Mouse (Mus musculus): Measurements from ENCODE around the gene Slpi. TPM values are rescaled to one million over a fixed set of nuclear protein-coding genes. Genes with fewer than 3 reads are reported as not detected.

The Slpi gene
- polyA plus RNA-seq, 1 experiment = 9.4 TPM

DNA sequence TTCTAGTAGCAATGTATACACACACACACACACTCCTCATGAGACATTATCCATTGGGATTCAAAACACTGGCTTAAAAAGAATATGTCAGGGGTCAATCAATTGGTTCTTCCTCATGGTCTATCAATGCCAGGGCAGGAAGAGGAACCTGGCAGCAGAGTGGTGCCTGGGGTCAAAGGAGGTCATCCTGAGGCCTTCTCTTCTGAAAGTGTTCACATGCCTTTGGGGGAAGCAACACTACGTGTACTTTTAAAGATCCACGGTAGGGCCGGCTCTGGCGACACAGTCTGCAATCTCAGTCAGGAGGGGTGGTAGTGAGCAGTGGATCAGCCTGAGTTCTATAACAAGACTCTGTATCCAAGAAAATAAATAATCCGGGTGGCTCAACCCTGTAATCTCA lies 29.2 kb downstream of the Slpi start:
- H3K4me3 ChIP-seq = no peak overlapping the region
- H3ac ChIP-seq (ENCODE audit: control insufficient read depth, insufficient read length) = no peak overlapping the region
- H3K36me3 ChIP-seq (ENCODE audit: control insufficient read depth, insufficient read depth) = no peaks in the 10 kb centered on the region
- H3K27me3 ChIP-seq (ENCODE audit: control insufficient read depth, insufficient read depth, insufficient read length) = no peaks in the 10 kb centered on the region
- no peak overlapping the region for H3K4me2 ChIP-seq (ENCODE audit: low read depth)
- TF ChIP-seq TCF12 (IDR thresholded peaks at IDR 0.05; ENCODE audit: insufficient read depth, poor library complexity, severe bottlenecking) (no peak), POLR2AphosphoS2 (IDR thresholded peaks at IDR 0.05; ENCODE audit: insufficient read length, low read depth) (no peak), MAX (IDR thresholded peaks at IDR 0.05; ENCODE audit: low read depth) (no peak), CEBPB (IDR thresholded peaks at IDR 0.05; ENCODE audit: insufficient read depth, poor library complexity, severe bottlenecking) (no peak), REST (IDR thresholded peaks at IDR 0.05; ENCODE audit: insufficient read depth, insufficient read length) (no peak), MYOD1 (IDR thresholded peaks at IDR 0.05; ENCODE audit: control insufficient read depth in 1 of 3, insufficient read length in 2 of 3, low read depth in 2 of 3) (no peak), SRF (IDR thresholded peaks at IDR 0.05; ENCODE audit: control insufficient read depth, insufficient read length, low read depth) (no peak), E2F4 (IDR thresholded peaks at IDR 0.05; ENCODE audit: insufficient read depth) (no peak), USF1 (IDR thresholded peaks at IDR 0.05; ENCODE audit: low read depth) (no peak), TCF3 (IDR thresholded peaks at IDR 0.05; ENCODE audit: insufficient read length, low read depth) (no peak), POLR2A (IDR thresholded peaks at IDR 0.05; ENCODE audit: insufficient read length, low read depth) (no peak), MYOG (IDR thresholded peaks at IDR 0.05; ENCODE audit: control insufficient read depth in 1 of 3, insufficient read depth in 1 of 3, insufficient read length in 2 of 3, low read depth in 2 of 3) (no peak)
- no peaks in the 10 kb centered on the region for H3K79me2 ChIP-seq (ENCODE audit: control insufficient read depth, insufficient read depth)

DNA sequence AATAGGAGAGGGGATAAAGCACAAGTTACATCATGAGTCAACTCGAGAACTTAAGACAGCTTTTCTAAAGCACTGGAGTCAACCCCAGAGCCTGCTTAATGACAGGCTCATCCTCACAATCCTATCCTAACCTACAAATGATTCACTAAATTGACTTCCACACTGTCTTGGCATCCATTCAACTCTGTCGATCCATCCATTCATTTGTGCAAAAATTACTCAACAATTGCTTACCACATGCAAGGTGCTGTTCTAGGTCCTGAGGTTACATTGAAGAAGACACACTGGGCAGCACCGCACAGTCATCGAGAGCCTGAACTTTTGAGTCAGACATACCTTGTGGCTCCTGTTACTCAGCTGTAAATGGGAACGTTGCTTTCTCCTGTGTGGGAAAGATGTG lies 29.9 kb downstream of the Slpi start:
- no peak for TF ChIP-seq MYOG (IDR thresholded peaks at IDR 0.05; ENCODE audit: control insufficient read depth in 1 of 3, insufficient read depth in 1 of 3, insufficient read length in 2 of 3, low read depth in 2 of 3)
- Histone ChIP-seq H3ac (ENCODE audit: control insufficient read depth, insufficient read length) (no peak overlapping the region), H3K36me3 (ENCODE audit: control insufficient read depth, insufficient read depth) (no peaks in the 10 kb centered on the region), H3K4me3 (no peak overlapping the region), H3K27me3 (ENCODE audit: control insufficient read depth, insufficient read depth, insufficient read length) (no peaks in the 10 kb centered on the region), H3K79me2 (ENCODE audit: control insufficient read depth, insufficient read depth) (no peaks in the 10 kb centered on the region), H3K4me2 (ENCODE audit: low read depth) (no peak overlapping the region)

DNA sequence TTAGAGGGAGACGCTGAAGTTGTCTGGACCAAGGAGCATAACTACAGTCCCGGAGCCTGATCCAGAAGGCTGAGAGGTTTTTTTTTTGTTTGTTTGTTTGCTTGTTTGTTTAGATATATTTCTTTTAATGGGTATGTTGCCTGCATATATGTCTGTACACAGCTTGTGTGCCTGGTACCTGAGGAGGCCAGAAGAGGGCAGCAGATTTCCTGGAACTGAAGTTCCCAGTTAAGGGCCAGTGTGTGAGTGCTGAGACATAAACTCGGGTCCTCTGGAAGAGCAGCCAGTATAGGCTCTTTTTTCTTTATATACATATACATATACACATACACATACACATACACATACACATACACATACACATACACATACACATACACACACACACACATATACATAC lies 30.5 kb downstream of the Slpi start:
- H3ac ChIP-seq (ENCODE audit: control insufficient read depth, insufficient read length) = no peak overlapping the region
- TF ChIP-seq TCF12 (IDR thresholded peaks at IDR 0.05; ENCODE audit: insufficient read depth, poor library complexity, severe bottlenecking) (no peak), MAX (IDR thresholded peaks at IDR 0.05; ENCODE audit: low read depth) (no peak), REST (IDR thresholded peaks at IDR 0.05; ENCODE audit: insufficient read depth, insufficient read length) (no peak), POLR2A (IDR thresholded peaks at IDR 0.05; ENCODE audit: insufficient read length, low read depth) (no peak), TCF3 (IDR thresholded peaks at IDR 0.05; ENCODE audit: insufficient read length, low read depth) (no peak)
- no peaks in the 10 kb centered on the region for H3K27me3 ChIP-seq (ENCODE audit: control insufficient read depth, insufficient read depth, insufficient read length)
- no peaks in the 10 kb centered on the region for H3K79me2 ChIP-seq (ENCODE audit: control insufficient read depth, insufficient read depth)
- H3K4me2 ChIP-seq (ENCODE audit: low read depth) = no peak overlapping the region
- no peaks in the 10 kb centered on the region for H3K36me3 ChIP-seq (ENCODE audit: control insufficient read depth, insufficient read depth)
- no peak overlapping the region for H3K4me3 ChIP-seq

DNA sequence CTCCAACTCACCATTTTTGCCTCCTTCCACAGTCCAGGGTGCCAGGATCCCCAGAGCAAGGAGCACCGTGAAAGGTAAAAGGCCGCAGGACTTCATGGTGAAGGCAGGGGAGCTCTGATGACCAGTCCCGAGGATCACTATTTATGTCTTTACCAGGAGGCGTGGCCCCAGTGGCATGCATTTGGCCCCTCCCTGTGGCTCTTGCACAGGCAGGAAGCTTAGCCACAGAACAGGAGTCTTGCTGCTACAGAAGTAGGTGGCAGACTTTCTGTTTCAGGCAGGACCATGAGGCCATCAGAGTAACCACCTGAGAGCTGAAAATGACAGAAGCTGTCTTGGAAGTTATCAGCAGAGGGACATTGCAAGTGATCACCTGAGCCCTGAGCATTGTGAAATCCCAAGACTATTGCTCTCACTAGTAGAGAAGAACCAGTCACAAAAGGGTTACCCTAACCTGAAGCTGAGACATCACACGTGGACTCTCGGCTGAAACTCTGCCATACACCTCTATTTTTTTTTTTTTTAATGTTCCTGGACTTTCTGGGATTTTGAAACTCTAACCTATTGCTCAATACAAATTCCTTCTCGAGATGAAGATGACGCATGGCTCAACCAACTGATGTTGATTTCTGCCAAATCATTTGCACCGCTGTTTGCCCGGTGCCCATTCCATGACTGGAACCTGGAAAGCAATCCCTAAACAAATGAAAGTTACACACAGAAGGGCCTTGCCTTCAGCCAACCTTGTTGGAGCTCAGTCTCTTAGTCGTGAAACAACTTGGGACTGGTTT lies 32.5 kb downstream of the Slpi start:
- H3K27me3 ChIP-seq (ENCODE audit: control insufficient read depth, insufficient read depth, insufficient read length) = no peaks in the 10 kb centered on the region
- peak overlapping the region; percentile 46 for H3K4me2 ChIP-seq (ENCODE audit: low read depth)
- no peak overlapping the region for H3K4me3 ChIP-seq
- no peaks in the 10 kb centered on the region for H3K36me3 ChIP-seq (ENCODE audit: control insufficient read depth, insufficient read depth)
- TF ChIP-seq SRF (IDR thresholded peaks at IDR 0.05; ENCODE audit: control insufficient read depth, insufficient read length, low read depth) (no peak), CEBPB (IDR thresholded peaks at IDR 0.05; ENCODE audit: insufficient read depth, poor library complexity, severe bottlenecking) (peak; percentile 78)
- no peaks in the 10 kb centered on the region for H3K79me2 ChIP-seq (ENCODE audit: control insufficient read depth, insufficient read depth)
- no peak overlapping the region for H3ac ChIP-seq (ENCODE audit: control insufficient read depth, insufficient read length)

DNA sequence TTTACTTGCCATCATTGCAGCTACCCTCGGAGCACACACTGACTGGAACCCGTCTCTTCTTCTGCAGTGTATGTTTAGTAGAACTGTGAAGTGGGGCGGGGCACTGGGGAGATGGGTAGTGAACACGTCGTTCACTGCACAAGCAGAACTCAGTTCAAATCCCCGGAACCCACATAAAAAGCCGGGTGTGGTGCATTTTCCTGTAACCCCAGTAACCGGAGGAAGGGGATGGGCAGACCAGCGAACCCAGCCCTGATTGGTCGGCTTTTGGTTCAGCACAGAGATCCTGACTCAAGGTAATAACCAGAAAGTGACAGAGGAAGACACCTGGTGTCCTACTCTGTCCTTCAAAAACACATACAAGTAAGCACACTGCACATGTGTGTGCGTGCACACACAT lies 35.5 kb downstream of the Slpi start:
- no peaks in the 10 kb centered on the region for H3K79me2 ChIP-seq (ENCODE audit: control insufficient read depth, insufficient read depth)

More for the DNA sequence above, 35.5 kb downstream of the Slpi start:
- Histone ChIP-seq H3K36me3 (ENCODE audit: control insufficient read depth, insufficient read depth) (no peaks in the 10 kb centered on the region), H3K27me3 (ENCODE audit: control insufficient read depth, insufficient read depth, insufficient read length) (no peaks in the 10 kb centered on the region), H3K4me2 (ENCODE audit: low read depth) (no peak overlapping the region), H3K4me3 (no peak overlapping the region), H3ac (ENCODE audit: control insufficient read depth, insufficient read length) (no peak overlapping the region)
- TF ChIP-seq POLR2A (IDR thresholded peaks at IDR 0.05; ENCODE audit: insufficient read length, low read depth) (no peak), TCF12 (IDR thresholded peaks at IDR 0.05; ENCODE audit: insufficient read depth, poor library complexity, severe bottlenecking) (no peak), TCF3 (IDR thresholded peaks at IDR 0.05; ENCODE audit: insufficient read length, low read depth) (no peak), MYOD1 (IDR thresholded peaks at IDR 0.05; ENCODE audit: control insufficient read depth in 1 of 3, insufficient read length in 2 of 3, low read depth in 2 of 3) (no peak), CEBPB (IDR thresholded peaks at IDR 0.05; ENCODE audit: insufficient read depth, poor library complexity, severe bottlenecking) (no peak), MAX (IDR thresholded peaks at IDR 0.05; ENCODE audit: low read depth) (no peak), USF1 (IDR thresholded peaks at IDR 0.05; ENCODE audit: low read depth) (no peak), E2F4 (IDR thresholded peaks at IDR 0.05; ENCODE audit: insufficient read depth) (no peak)
